Mouse (Mus musculus) layer of hippocampus, adult 8-10 months (tissue): Measurements from ENCODE around the gene Ascc3. TPM values are rescaled to one million over a fixed set of nuclear protein-coding genes. Genes with fewer than 3 reads are reported as not detected.

Source experiments
- DNase-seq, 2 experiments: peaks; one replicate each; pipeline ENCODE4 v3.0.0; 2022; ENCODE audit warnings: low spot score in 2 of 2
- total RNA-seq, 4 experiments: library from RNA; stranded (reverse); gene quantifications; 2 replicates each; pipeline ENCODE4 v1.2.4; 2022

Ascc3 gene
- total RNA-seq, 4 experiments from 2014 or later = 25.3 to 29.3 (median 28.2) TPM

- DNase-seq = no peak
Observed at GRCm38 (mm10) chr10:50894170-50894991, 301.9 kb downstream of the Ascc3 start, which contains the start of gene Sim1. Sim1 (plus strand) TSS chr10:50894754.

- DNase-seq = no peak
Observed at GRCm38 (mm10) chr10:50895091-50895790, 302.8 kb downstream of the Ascc3 start.

- DNase-seq = no peak
Observed at GRCm38 (mm10) chr10:50895881-50896766, 303.7 kb downstream of the Ascc3 start.

GRCm38 (mm10) chr10:50896767-50897390 lies 304.4 kb downstream of the Ascc3 start:
- no peak for DNase-seq

- DNase-seq = no peak
Observed at GRCm38 (mm10) chr10:50897530-50898471, 305.3 kb downstream of the Ascc3 start.

- DNase-seq = no peak
Observed at GRCm38 (mm10) chr10:50898621-50899020, 306.2 kb downstream of the Ascc3 start.

GRCm38 (mm10) chr10:50899846-50900745 lies 307.6 kb downstream of the Ascc3 start:
- no peak for DNase-seq
